Mouse (Mus musculus) c-Kit-negative CD71-positive TER-119-positive erythroid progenitor cells, embryonic 14.5 days (primary cell): ENCODE measurements around the gene Hlcs.

Experiments
- DNase-seq: peaks from one replicate; pipeline ENCODE4 v3.0.0-alpha.2; 2013; ENCODE audit warnings: low read depth, low spot score

Hlcs gene

GRCm38 (mm10) chr16:94289138-94290072, 24.0 kb downstream of the Hlcs start:
- no peak for DNase-seq

- no peak for DNase-seq
Observed at GRCm38 (mm10) chr16:94287826-94288225, 25.5 kb downstream of the Hlcs start.

- no peak for DNase-seq
Observed at GRCm38 (mm10) chr16:94283972-94284371, 29.4 kb downstream of the Hlcs start.

GRCm38 (mm10) chr16:94270826-94271225, 42.5 kb downstream of the Hlcs start:
- no peak for DNase-seq

- DNase-seq: peak; percentile 31
Observed at GRCm38 (mm10) chr16:94269635-94270034, 43.7 kb downstream of the Hlcs start.

- DNase-seq: no peak
Observed at GRCm38 (mm10) chr16:94268205-94268604, 45.2 kb downstream of the Hlcs start.

GRCm38 (mm10) chr16:94264611-94265010, 48.8 kb downstream of the Hlcs start:
- no peak for DNase-seq

- no peak for DNase-seq
Observed at GRCm38 (mm10) chr16:94262501-94262900, 50.9 kb downstream of the Hlcs start.

- DNase-seq: no peak
Observed at GRCm38 (mm10) chr16:94260938-94261630, 52.3 kb downstream of the Hlcs start.

- DNase-seq: no peak
Observed at GRCm38 (mm10) chr16:94258366-94259310, 54.7 kb downstream of the Hlcs start.

GRCm38 (mm10) chr16:94255592-94255991, 57.8 kb downstream of the Hlcs start:
- no peak for DNase-seq

GRCm38 (mm10) chr16:94255035-94255434, 58.3 kb downstream of the Hlcs start:
- DNase-seq: no peak

GRCm38 (mm10) chr16:94254415-94254891, 58.9 kb downstream of the Hlcs start:
- no peak for DNase-seq

GRCm38 (mm10) chr16:94253671-94254414, 59.5 kb downstream of the Hlcs start:
- DNase-seq: no peak

- no peak for DNase-seq
Observed at GRCm38 (mm10) chr16:94251756-94252155, 61.6 kb downstream of the Hlcs start.

- no peak for DNase-seq
Observed at GRCm38 (mm10) chr16:94250640-94251349, 62.6 kb downstream of the Hlcs start.

GRCm38 (mm10) chr16:94250136-94250535, 63.2 kb downstream of the Hlcs start:
- no peak for DNase-seq

- DNase-seq: no peak
Observed at GRCm38 (mm10) chr16:94249666-94250065, 63.7 kb downstream of the Hlcs start.

- no peak for DNase-seq
Observed at GRCm38 (mm10) chr16:94248721-94249120, 64.7 kb downstream of the Hlcs start.

GRCm38 (mm10) chr16:94246976-94247375, 66.4 kb downstream of the Hlcs start:
- no peak for DNase-seq
